Mouse (Mus musculus): ENCODE measurements around the gene Vangl2. TPM values are rescaled to one million over a fixed set of nuclear protein-coding genes. Genes with fewer than 3 reads are reported as not detected.

Vangl2 gene
- polyA plus RNA-seq, 1 experiment from 2014 or later, result 0.30 TPM

DNA sequence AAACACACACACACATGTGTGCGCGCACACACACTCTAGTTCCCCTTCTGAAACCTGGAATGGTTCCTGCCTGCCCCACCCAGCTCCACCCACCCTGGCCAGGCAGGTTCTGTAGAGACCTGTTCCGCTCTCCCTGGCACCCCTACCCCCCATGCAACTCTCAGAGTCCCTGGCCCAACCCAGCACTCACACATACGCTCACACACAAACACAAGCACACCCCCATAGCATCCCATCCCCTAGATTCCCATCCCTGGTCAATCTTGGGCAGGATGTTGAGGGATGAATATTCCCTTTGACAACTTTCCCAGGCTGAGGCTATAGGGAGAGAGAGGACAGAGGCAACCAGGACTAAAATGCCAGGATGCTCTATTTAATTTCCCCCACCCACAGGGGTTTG lies 8.9 kb downstream of the Vangl2 start:
- H3K4me3 ChIP-seq (ENCODE audit: inconsistent target), result no peak overlapping the region
- WGBS (ENCODE audit: missing documents), result 93% methylated on average over 3 of the region's 4 CpGs
- H3K79me2 ChIP-seq (ENCODE audit: inconsistent target), result no peaks in the 10 kb centered on the region
- no peaks in the 10 kb centered on the region for H3K36me3 ChIP-seq (ENCODE audit: inconsistent target)
- H3K27ac ChIP-seq, result no peak overlapping the region

- no peak overlapping the region for H3K27ac ChIP-seq
- H3K4me3 ChIP-seq (ENCODE audit: inconsistent target), result no peak overlapping the region
- WGBS (ENCODE audit: missing documents), result 93% methylated on average over 9 of the region's 9 CpGs
- H3K79me2 ChIP-seq (ENCODE audit: inconsistent target), result no peaks in the 10 kb centered on the region
- H3K36me3 ChIP-seq (ENCODE audit: inconsistent target), result no peaks in the 10 kb centered on the region
Observed at GRCm38 (mm10) chr1:172018336-172019311, 9.6 kb downstream of the Vangl2 start.

DNA sequence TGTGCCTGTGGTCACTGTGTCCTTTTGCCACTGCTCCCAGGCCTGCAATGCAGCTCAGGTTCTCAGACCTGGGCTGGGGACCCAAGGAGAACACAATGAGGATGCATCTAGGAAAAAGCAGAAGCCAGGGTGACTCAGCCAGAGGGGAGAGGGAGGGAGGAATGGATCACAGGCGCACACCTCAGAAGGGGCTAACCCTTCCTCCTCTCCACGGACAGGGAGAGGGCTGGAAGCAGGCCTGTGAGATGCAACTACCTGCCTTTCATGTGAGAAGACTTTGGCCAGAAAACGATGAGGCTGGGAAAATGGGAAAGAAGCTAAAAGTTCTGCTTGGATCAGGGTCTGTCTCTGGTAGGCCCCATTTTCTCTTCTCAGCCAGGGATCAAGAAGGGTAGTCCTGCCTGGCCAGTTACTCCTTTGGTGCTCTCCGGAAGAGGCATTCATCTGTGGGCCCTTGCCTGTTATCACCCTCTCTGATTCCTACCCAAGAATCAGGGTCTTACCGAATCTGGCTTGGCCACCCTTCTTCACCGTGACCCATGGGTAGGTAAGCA lies 10.7 kb downstream of the Vangl2 start:
- no peak overlapping the region for H3K27ac ChIP-seq
- no peak overlapping the region for H3K4me3 ChIP-seq (ENCODE audit: inconsistent target)
- 79% methylated on average over 6 of the region's 6 CpGs for WGBS (ENCODE audit: missing documents)
- H3K36me3 ChIP-seq (ENCODE audit: inconsistent target), result no peaks in the 10 kb centered on the region
- H3K79me2 ChIP-seq (ENCODE audit: inconsistent target), result no peaks in the 10 kb centered on the region

DNA sequence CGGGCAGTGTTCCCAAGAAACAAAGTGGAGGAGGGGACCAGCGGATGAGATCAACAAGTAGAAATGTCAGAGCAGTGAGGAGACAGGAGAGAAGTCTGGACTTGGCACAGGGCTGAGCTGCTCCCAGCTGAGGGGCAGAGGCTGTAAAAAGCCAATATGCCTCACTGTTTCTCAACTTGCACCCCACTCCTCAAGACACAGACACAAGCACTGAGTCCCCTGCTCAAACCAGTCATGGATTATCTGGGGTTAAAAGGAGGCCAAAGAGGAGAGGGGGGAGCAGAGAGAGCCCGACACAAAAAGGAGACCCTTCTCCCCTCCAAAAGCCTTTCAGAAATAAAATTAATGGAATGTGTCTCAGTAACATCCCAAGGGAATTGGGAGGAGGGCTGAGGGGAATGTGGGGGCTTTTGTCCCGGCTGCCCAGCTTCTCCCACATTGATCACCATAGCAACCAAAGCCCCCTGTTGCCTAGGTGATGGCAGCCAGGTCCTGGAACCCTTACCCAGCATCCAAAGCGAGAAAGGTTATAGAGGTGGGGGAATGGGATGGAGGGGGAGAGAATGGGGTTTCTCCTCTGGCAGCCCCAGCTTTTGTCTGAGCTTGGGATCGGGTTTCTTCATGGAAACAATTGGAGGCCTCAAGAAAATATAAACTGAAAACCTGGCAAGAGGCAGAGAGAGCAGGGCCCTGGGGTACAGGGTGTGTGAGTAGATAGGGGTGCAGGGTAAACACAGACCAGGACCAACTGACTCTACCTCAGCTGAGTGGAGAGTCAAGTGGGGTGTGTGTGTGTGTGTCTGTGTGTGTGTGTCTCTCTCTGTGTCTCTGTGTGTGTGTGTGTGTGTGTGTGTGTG lies 11.4 kb downstream of the Vangl2 start:
- no peak overlapping the region for H3K4me3 ChIP-seq (ENCODE audit: inconsistent target)
- H3K27ac ChIP-seq, result no peak overlapping the region
- 97% methylated on average over 6 of the region's 6 CpGs for WGBS (ENCODE audit: missing documents)
- H3K36me3 ChIP-seq (ENCODE audit: inconsistent target), result no peaks in the 10 kb centered on the region
- H3K79me2 ChIP-seq (ENCODE audit: inconsistent target), result no peaks in the 10 kb centered on the region

DNA sequence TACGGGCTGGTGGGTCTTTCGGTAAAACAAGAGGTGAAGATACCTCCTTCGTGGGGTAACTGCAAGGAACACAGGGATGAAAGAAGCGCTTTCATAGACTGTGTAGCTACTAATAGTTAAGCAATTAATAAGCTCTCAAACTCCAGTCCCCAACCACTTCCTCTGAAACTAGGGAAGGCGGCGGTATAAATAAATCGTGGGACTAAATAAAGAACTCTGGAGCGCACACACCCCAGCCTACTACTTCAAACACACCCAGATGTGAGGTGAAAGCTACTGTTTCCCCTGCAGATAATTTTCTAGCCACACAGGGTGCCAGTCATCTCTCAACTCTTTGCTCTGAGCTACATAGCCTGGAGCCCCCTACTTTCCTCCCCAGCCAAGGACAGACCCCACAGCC lies 12.2 kb downstream of the Vangl2 start:
- H3K4me3 ChIP-seq (ENCODE audit: inconsistent target), result no peak overlapping the region
- H3K36me3 ChIP-seq (ENCODE audit: inconsistent target), result no peaks in the 10 kb centered on the region
- H3K27ac ChIP-seq, result no peak overlapping the region
- WGBS (ENCODE audit: missing documents), result 13% methylated on average over 8 of the region's 8 CpGs
- H3K79me2 ChIP-seq (ENCODE audit: inconsistent target), result no peaks in the 10 kb centered on the region

- 90% methylated on average over 7 of the region's 9 CpGs for WGBS (ENCODE audit: missing documents)
- no peak overlapping the region for H3K4me3 ChIP-seq (ENCODE audit: inconsistent target)
- H3K36me3 ChIP-seq (ENCODE audit: inconsistent target), result no peaks in the 10 kb centered on the region
- no peaks in the 10 kb centered on the region for H3K79me2 ChIP-seq (ENCODE audit: inconsistent target)
- H3K27ac ChIP-seq, result no peak overlapping the region
Observed at GRCm38 (mm10) chr1:172015312-172015939, 12.8 kb downstream of the Vangl2 start.

DNA sequence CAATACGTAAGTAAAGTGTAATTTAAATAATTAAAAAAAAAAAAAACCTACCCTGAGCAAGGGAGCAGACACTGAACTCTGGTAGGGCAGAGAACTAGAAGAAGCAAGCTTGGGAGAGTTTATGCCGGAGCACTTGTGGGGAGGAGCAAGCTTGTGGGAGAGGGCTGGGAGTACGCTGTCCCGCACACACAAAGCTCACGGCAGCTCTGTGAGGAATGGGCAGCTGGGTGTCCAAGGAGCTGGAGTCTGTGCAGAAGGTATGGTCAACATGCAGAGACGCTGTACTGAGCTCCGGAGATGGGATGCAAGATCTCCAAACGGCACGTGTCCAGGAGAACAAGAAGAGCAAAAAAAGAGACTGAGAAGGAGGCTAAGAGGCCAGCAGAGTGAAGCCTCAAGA lies 13.5 kb downstream of the Vangl2 start:
- 94% methylated on average over 9 of the region's 9 CpGs for WGBS (ENCODE audit: missing documents)
- no peak overlapping the region for H3K4me3 ChIP-seq (ENCODE audit: inconsistent target)
- no peaks in the 10 kb centered on the region for H3K79me2 ChIP-seq (ENCODE audit: inconsistent target)
- no peaks in the 10 kb centered on the region for H3K36me3 ChIP-seq (ENCODE audit: inconsistent target)
- H3K27ac ChIP-seq, result no peak overlapping the region

GRCm38 (mm10) chr1:172012030-172012429 lies 16.2 kb downstream of the Vangl2 start:
- no peaks in the 10 kb centered on the region for H3K79me2 ChIP-seq (ENCODE audit: inconsistent target)
- no peaks in the 10 kb centered on the region for H3K36me3 ChIP-seq (ENCODE audit: inconsistent target)
- no peak overlapping the region for H3K4me3 ChIP-seq (ENCODE audit: inconsistent target)
- WGBS (ENCODE audit: missing documents), result 40% methylated on average over 5 of the region's 5 CpGs
- H3K27ac ChIP-seq, result no peak overlapping the region

GRCm38 (mm10) chr1:172010042-172010824 lies 18.0 kb downstream of the Vangl2 start:
- Histone ChIP-seq H3K79me2 (ENCODE audit: inconsistent target) (no peaks in the 10 kb centered on the region), H3K27ac (no peak overlapping the region), H3K4me3 (ENCODE audit: inconsistent target) (no peak overlapping the region), H3K36me3 (ENCODE audit: inconsistent target) (no peaks in the 10 kb centered on the region)
- 95% methylated on average over 19 of the region's 20 CpGs for WGBS (ENCODE audit: missing documents)

- Histone ChIP-seq H3K36me3 (ENCODE audit: inconsistent target) (no peaks in the 10 kb centered on the region), H3K4me3 (ENCODE audit: inconsistent target) (no peak overlapping the region), H3K27ac (no peak overlapping the region), H3K79me2 (ENCODE audit: inconsistent target) (no peaks in the 10 kb centered on the region)
- 95% methylated on average over 16 of the region's 21 CpGs for WGBS (ENCODE audit: missing documents)
Observed at GRCm38 (mm10) chr1:172009406-172009805, 18.8 kb downstream of the Vangl2 start.

- no peak overlapping the region for H3K4me3 ChIP-seq (ENCODE audit: inconsistent target)
- no peaks in the 10 kb centered on the region for H3K36me3 ChIP-seq (ENCODE audit: inconsistent target)
- no peak overlapping the region for H3K27ac ChIP-seq
- WGBS (ENCODE audit: missing documents), result 93% methylated on average over 9 of the region's 9 CpGs
- H3K79me2 ChIP-seq (ENCODE audit: inconsistent target), result no peaks in the 10 kb centered on the region
Observed at GRCm38 (mm10) chr1:172008351-172008750, 19.9 kb downstream of the Vangl2 start.

DNA sequence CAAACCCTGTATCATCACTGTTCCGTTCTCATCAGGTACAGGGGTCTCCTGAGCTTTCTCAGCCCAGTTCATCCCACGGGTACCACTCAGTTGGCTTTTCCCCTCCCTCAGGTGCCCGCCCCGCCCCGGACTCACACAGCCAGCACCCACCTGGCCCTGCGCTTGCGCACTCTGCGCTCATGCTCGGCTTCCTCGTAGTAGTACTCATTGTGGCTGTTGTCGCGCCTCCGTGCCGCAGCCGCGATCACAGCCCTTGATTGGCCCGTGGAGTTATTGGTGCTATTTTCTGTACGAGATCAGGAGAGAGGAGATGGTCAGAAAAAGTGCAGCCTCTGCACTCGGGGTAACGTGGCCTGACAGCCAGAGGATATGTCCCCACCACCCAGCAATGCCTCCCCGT lies 20.5 kb downstream of the Vangl2 start:
- WGBS (ENCODE audit: missing documents), result 93% methylated on average over 19 of the region's 21 CpGs
- H3K36me3 ChIP-seq (ENCODE audit: inconsistent target), result no peaks in the 10 kb centered on the region
- H3K27ac ChIP-seq, result no peak overlapping the region

GRCm38 (mm10) chr1:172001665-172002064 lies 26.6 kb downstream of the Vangl2 start:
- H3K79me2 ChIP-seq (ENCODE audit: inconsistent target), result no peaks in the 10 kb centered on the region
- no peaks in the 10 kb centered on the region for H3K36me3 ChIP-seq (ENCODE audit: inconsistent target)
- no peak overlapping the region for H3K4me3 ChIP-seq (ENCODE audit: inconsistent target)
- 77% methylated on average over 12 of the region's 12 CpGs for WGBS (ENCODE audit: missing documents)
- no peak overlapping the region for H3K27ac ChIP-seq

More for the DNA sequence above, 20.5 kb downstream of the Vangl2 start:
- Histone ChIP-seq H3K79me2 (ENCODE audit: inconsistent target) (no peaks in the 10 kb centered on the region), H3K4me3 (ENCODE audit: inconsistent target) (no peak overlapping the region)

DNA sequence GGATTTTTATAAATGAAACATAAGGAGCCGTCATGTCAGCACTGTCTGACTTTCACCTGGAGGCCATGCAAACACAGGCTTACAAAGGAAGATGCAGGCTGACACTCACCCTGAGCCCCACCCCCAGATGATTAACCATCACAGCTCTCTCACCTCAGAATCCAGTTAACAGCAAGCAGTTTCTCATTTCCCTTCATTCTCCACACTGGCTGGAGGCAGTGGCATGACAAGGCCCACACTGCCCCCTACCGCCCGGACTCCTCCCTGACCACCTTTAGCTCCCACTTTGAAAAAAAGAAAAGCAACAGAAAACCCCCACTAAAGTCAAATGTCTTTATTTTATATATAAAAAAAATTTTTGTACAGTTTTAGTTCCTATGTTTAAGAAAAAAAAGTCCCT lies 27.6 kb downstream of the Vangl2 start:
- no peak overlapping the region for H3K4me3 ChIP-seq (ENCODE audit: inconsistent target)
- WGBS (ENCODE audit: missing documents), result 94% methylated on average over 1 of the region's 3 CpGs
- no peaks in the 10 kb centered on the region for H3K79me2 ChIP-seq (ENCODE audit: inconsistent target)
- H3K36me3 ChIP-seq (ENCODE audit: inconsistent target), result no peaks in the 10 kb centered on the region
- H3K27ac ChIP-seq, result no peak overlapping the region

Data from macrophage (primary cell).